Mouse (Mus musculus): ENCODE measurements at regions not wholly inside any gene's neighbourhood (a gene's known extent, or its start where the extent isn't known, plus 50 kb on each side); places are given as distances from the start of the nearest gene placed in this dataset.

DNA sequence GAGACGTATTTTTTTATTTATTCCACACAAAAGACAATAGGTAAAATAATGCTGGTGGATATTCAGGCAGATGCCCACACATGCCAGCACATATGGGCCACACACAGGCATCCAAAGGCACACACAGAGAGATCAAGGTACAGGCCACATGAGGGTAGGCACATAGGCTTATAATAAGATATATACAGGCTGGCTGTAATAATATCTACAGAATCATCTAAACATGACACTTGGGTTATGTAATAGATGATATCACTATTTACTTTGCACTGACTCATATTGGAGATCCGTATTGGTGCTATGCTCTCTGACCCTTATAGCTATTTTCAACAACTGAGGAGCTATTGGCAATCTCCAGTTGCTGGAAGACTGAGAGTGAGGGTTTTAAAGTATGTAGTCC lies 785.6 kb upstream of the Lcorl start:
- intact Hi-C loops (cut with DNase I): no loop called here
- DNase-seq (ENCODE audit: low spot score): no peak

DNA sequence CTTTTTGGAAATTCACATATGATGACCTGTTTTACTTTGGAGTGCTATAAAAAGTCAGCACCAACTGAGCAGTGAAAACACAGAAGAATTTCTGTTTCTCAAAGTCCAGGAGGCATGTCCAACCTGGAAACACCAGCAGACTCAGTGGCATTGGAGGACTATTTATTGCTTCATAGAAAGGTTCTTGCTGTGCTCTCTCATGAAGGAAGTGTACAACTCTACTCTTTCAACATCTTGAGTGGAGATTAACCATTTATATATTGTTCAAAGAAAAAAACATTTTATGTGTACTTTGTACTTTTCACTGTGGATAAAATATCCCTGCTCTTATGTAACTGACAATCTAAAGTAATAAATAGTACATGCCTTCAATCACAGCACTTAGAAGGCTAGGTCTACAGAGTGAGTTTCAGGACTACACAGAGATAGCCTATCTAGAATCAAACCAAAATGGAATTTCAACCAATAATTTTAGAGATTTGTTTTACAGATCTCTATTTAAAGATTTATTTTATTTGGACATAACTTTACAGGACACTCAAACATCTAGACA lies 777.8 kb upstream of the Lcorl start:
- DNase-seq (ENCODE audit: low spot score): no peak
- intact Hi-C loops (cut with DNase I): no loop called here

All from heart, postnatal 25 days (tissue).